Mouse (Mus musculus) bone marrow, adult 2 months (tissue): ENCODE results near the gene Eps8l2. TPM values are rescaled to one million over a fixed set of nuclear protein-coding genes. Genes with fewer than 3 reads are reported as not detected.

Experiments
- H3K27ac ChIP-seq: fragments of 200-500 bp; 2 replicates; pipeline ENCODE4 v1.5.1; 2012; ENCODE audit warnings: low read depth, mild to moderate bottlenecking, control low read depth, inconsistent platforms, low read length; ENCODE audit not compliant: control insufficient read depth, poor library complexity, insufficient read depth
- H3K4me1 ChIP-seq: fragments of 200-500 bp; 2 replicates; pipeline ENCODE4 v1.6.1; 2011; ENCODE audit warnings: low read length; ENCODE audit not compliant: control insufficient read depth, insufficient read depth
- H3K4me3 ChIP-seq: fragments of 200-500 bp; replicated peaks from 2 replicates; pipeline ENCODE3; 2011; ENCODE audit warnings: mild to moderate bottlenecking, low read depth, low read length, control low read depth; ENCODE audit not compliant: control insufficient read depth
- CTCF ChIP-seq: fragments of 200-500 bp; IDR thresholded peaks from 2 replicates; pipeline ENCODE4 v1.5.1; 2011; ENCODE audit warnings: low read length, control low read depth; ENCODE audit not compliant: control insufficient read depth, insufficient read depth
- POLR2A ChIP-seq: fragments of 200-500 bp; IDR thresholded peaks from 2 replicates; pipeline ENCODE4 v1.6.1; 2011; ENCODE audit warnings: low read depth, mild to moderate bottlenecking, control low read depth, low read length, borderline replicate concordance; ENCODE audit not compliant: control insufficient read depth
- WGBS: fragments of 180-500 bp; shearing (Covaris S2); methylation state at CpG from one replicate; pipeline ENCODE4 v1.1.7; 2018; 5-methylcytosine and 5-hydroxymethylcytosine counted together
- polyA plus RNA-seq: library from polyadenylated mRNA; stranded (reverse); fragments of >200 nt; gene quantifications from 2 replicates; pipeline ENCODE4 v1.2.4, GENCODE M21; 2011; ENCODE audit warnings: low replicate concordance; ENCODE audit not compliant: missing spikeins, insufficient read depth, insufficient read length

Eps8l2 gene
- polyA plus RNA-seq, 1 experiment: 0.57 TPM

- Histone ChIP-seq H3K27ac (peak overlapping the region; percentile 92), H3K4me3 (peak overlapping the region; percentile 68), H3K4me1 (peaks cover 6% of the 10 kb centered on the region)
- WGBS: 7% methylated on average over 35 of the region's 35 CpGs
- TF ChIP-seq CTCF: no peak
- TF ChIP-seq POLR2A: no peak
These were observed 11.9 kb upstream of the Eps8l2 start for GRCm38 (mm10) chr7:141326546-141327446.

- TF ChIP-seq POLR2A (peak; percentile 99), CTCF (no peak)
- under 1% methylated on average over 105 of the region's 105 CpGs for WGBS
- H3K4me1 ChIP-seq: peaks cover 6% of the 10 kb centered on the region
- H3K27ac ChIP-seq: peak within 1 kb of the TSS; percentile 92
- peak within 1 kb of the TSS; percentile 90 for H3K4me3 ChIP-seq
These were observed 11.0 kb upstream of the Eps8l2 start, which contains the start of the genes Deaf1 and Tmem80 for GRCm38 (mm10) chr7:141327469-141328372. Deaf1 (minus strand) TSS chr7:141327690. Tmem80 (plus strand) TSS chr7:141327739.

GRCm38 (mm10) chr7:141328373-141328990 is 10.2 kb upstream of the Eps8l2 start:
- H3K4me1 ChIP-seq: peaks cover 6% of the 10 kb centered on the region
- WGBS: 10% methylated on average over 24 of the region's 24 CpGs
- TF ChIP-seq CTCF (no peak), POLR2A (no peak)
- peak overlapping the region; percentile 92 for H3K27ac ChIP-seq
- H3K4me3 ChIP-seq: peak overlapping the region; percentile 90

- TF ChIP-seq POLR2A: no peak
- TF ChIP-seq CTCF: no peak
- Histone ChIP-seq H3K4me1 (peaks cover 6% of the 10 kb centered on the region), H3K4me3 (no peak overlapping the region), H3K27ac (no peak overlapping the region)
These were observed 8.0 kb upstream of the Eps8l2 start for GRCm38 (mm10) chr7:141330706-141331105.

- 85% methylated on average over 6 of the region's 6 CpGs for WGBS
- H3K27ac ChIP-seq: no peak overlapping the region
- TF ChIP-seq CTCF (no peak), POLR2A (no peak)
- H3K4me3 ChIP-seq: no peak overlapping the region
- H3K4me1 ChIP-seq: peaks cover 1% of the 10 kb centered on the region
These were observed 6.7 kb upstream of the Eps8l2 start for GRCm38 (mm10) chr7:141331990-141332389.

GRCm38 (mm10) chr7:141335044-141335579 is 3.6 kb upstream of the Eps8l2 start:
- Histone ChIP-seq H3K27ac (no peak overlapping the region), H3K4me1 (no peaks in the 10 kb centered on the region; the same call in 1 of the 2 replicates), H3K4me3 (no peak overlapping the region)
- WGBS: 87% methylated on average over 2 of the region's 2 CpGs
- no peak for TF ChIP-seq POLR2A
- TF ChIP-seq CTCF: no peak

- Histone ChIP-seq H3K27ac (no peak overlapping the region), H3K4me3 (no peak overlapping the region), H3K4me1 (no peaks in the 10 kb centered on the region; the same call in 1 of the 2 replicates)
- 82% methylated on average over 4 of the region's 4 CpGs for WGBS
- no peak for TF ChIP-seq POLR2A
- TF ChIP-seq CTCF: no peak
These were observed 3.0 kb upstream of the Eps8l2 start for GRCm38 (mm10) chr7:141335682-141336081.

- no peak for TF ChIP-seq CTCF
- no peak for TF ChIP-seq POLR2A
- Histone ChIP-seq H3K4me1 (no peaks in the 10 kb centered on the region; the same call in 1 of the 2 replicates), H3K27ac (no peak overlapping the region), H3K4me3 (no peak overlapping the region)
- whole genome bisulfite sequencing: 85% methylated on average over 3 of the region's 3 CpGs
These were observed 2.4 kb upstream of the Eps8l2 start for GRCm38 (mm10) chr7:141336296-141336695.
